Mouse (Mus musculus) adrenal gland (tissue): Measurements from ENCODE around the gene Aldh16a1.

ENCODE experiments used
- intact Hi-C: fragments of 180-260 bp; cut with DNase I; formaldehyde crosslinking; loops from one replicate; pipeline ENCODE4 v1.15.1; 2025
- microRNA-seq, 2 experiments: library from miRNA; unstranded; fragments of <30 nt; microRNA quantifications; one replicate each; pipeline ENCODE4; 2019

Aldh16a1 gene

DNA sequence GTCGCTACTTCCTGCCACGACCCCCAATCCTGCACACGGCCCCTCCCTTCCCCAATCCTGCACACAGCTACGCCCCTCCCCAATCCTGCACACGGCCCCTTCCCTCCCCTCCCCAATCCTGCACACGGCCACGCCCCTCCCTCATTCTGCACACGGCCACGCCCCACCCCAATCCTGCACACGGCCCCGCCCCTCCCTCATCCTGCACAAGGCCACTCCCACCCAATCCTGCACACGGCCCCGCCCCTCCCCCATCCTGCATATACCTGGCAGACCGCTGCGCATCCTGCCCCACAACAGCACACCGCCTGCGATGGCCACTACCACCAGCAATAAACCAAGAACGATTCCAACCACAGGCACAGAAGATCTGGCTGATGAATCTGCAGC lies 60.9 kb downstream of the Aldh16a1 start:
- intact Hi-C loops = loop anchor here (5.0 kb wide), 1 partner anchor 109 kb away; the partner anchor contains the start of gene Ccdc155

DNA sequence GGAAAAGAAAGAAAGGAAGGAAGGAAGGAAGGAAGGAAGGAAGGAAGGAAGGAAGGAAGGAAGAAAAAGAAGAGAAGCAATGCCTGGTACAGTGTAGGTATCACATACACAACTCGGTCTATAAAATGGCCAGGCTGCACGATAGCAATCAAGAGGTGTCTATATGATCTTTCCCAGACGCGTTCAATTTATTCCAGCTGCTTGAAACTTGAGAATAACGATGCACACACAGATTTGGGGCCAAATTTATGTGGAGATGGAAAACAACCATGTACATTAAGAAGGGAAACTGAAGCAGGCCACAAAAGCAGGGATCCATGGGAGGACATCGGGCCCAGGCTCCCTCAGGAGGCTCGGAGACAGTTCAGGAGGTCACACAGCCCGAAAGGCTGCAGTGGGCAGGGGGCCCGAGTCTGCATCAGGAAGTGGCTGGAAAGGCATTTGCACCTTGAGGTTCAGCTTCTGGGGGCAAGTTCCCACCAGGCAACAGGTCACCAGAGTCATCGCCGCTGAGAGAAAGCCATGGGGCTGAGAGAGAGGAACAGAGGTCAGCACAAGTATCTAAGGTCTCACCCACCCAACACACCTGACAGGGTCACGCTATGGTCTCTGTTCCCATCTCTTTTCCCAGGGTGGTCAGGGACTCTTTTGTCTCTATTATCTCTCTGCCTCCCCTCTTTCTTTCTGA lies 61.4 kb downstream of the Aldh16a1 start:
- intact Hi-C loops = loop anchor here (5.0 kb wide), 1 partner anchor 109 kb away; the partner anchor contains the start of gene Ccdc155

DNA sequence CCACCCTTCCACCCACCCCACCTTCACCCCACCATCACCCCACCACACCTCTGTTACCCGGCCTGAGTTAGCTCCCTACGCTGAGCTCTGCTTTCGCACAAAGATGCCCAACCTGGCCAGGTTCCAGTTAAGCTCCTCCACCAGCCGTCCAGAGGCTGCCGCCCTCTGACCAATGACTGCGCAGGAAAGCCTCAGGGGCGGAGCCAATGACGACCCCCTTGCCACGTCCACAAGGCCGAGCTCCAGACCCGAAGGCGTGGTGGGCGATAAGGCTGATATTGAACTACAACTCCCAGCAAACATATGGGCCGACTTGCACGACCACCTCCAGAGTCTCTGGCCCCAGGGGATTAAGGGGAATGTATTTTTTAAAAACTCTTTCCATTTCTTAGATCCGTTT lies 62.3 kb downstream of the Aldh16a1 start, which contains the start of gene Rcn3:
Gene Rcn3, minus strand, starts transcription at position 174 of the 400 bp plus-strand sequence.
- intact Hi-C loops = loop anchor here (5.0 kb wide), 1 partner anchor 110 kb away; the partner anchor contains the start of gene Ccdc155

DNA sequence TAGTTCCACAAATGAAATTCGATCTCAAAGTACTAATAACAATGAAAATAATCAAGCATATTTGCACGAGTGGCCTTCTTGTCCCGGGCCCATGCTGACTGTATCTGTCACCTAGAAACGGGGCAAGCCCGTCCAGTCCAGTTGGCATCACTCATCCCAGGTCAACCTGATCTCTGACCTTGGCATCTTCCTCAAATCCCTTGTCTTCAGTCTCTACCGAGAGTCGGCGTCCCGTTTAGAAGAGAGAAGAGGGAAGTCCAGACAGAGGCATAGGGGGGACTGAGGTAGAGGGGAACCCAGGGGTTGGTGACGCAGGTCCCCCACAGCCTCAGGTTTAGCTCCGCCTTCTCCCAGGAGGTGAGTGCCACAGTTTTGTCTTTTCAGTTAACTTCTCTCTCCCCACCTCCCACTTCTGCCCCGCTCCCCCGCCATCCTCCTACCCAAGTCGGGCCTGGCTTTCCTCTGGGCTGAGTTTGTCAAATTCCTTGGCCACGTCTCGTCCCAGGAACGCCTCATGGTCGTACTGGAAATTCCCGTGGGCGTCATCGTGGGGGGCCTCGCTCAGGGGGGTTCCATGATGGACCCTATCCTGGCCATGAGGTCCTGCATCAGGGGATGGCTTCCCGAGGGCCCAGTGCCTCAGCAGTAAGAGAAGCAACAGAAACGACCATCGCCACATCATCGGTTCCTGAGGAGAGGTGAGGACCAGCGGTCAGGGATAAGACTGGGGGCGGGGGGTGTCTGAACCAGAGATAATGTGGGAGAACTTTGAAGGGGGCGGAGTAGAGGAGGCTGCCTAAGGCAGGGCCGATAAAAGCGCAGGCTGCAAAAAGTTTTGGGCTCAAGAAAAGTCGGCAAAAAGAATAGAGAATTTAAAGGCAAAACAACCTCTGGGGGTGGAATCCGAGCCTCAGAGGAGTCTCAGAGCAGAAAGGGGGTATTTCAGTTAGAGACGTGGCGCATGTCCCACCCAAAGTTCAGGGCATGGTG lies 63.1 kb downstream of the Aldh16a1 start:
- intact Hi-C loops = loop anchor here (5.0 kb wide), 1 partner anchor 111 kb away; the partner anchor contains the start of gene Ccdc155

Small RNA genes within 50 kb of the gene (microRNA-seq; reads per million reads assigned to microRNA genes)
- gene Mir150 = 159 to 415 reads per million in 2 experiments
- 30.7 to 37.6 reads per million in 2 experiments for gene Mir5121
- gene Mir7055 = 0 reads per million in 2 experiments
